Mouse (Mus musculus) erythroblast, embryonic 14.5 days (primary cell): ENCODE data around the gene Baz2b. TPM values are rescaled to one million over a fixed set of nuclear protein-coding genes. Genes with fewer than 3 reads are reported as not detected.

ENCODE experiments used
- H3K27me3 ChIP-seq: 2 replicates; pipeline ENCODE4 v1.6.1; 2012; ENCODE audit warnings: inconsistent platforms; ENCODE audit not compliant: control insufficient read depth
- H3K36me3 ChIP-seq: 2 replicates; pipeline ENCODE4 v1.6.1; 2012; ENCODE audit warnings: mild to moderate bottlenecking, inconsistent platforms; ENCODE audit not compliant: control insufficient read depth
- H3K4me1 ChIP-seq: 2 replicates; pipeline ENCODE4 v1.6.1; 2012; ENCODE audit warnings: inconsistent platforms; ENCODE audit not compliant: control insufficient read depth
- H3K4me3 ChIP-seq: replicated peaks from 2 replicates; pipeline ENCODE3; 2012; ENCODE audit warnings: moderate library complexity, mild to moderate bottlenecking, inconsistent platforms
- H3K9me3 ChIP-seq: 2 replicates; pipeline ENCODE4 v1.6.1; 2012; ENCODE audit warnings: low read length, inconsistent platforms, mixed read lengths; ENCODE audit not compliant: control insufficient read depth
- GATA1 ChIP-seq: IDR thresholded peaks from 2 replicates; pipeline ENCODE4 v1.6.1; 2012; ENCODE audit warnings: low read length, inconsistent platforms, mixed read lengths
- TAL1 ChIP-seq: IDR thresholded peaks from 3 replicates; pipeline ENCODE4 v1.6.1; 2012; ENCODE audit warnings: low read length, inconsistent platforms, mixed read lengths
- polyA plus RNA-seq: library from polyadenylated mRNA; stranded (reverse); fragments of >175 nt; gene quantifications from 2 replicates; pipeline ENCODE4 v1.2.3, GENCODE M21; 2012

Baz2b gene
- polyA plus RNA-seq, 1 experiment: 1.8 TPM

- Histone ChIP-seq H3K27me3 (no peaks in the 10 kb centered on the region), H3K36me3 (peaks cover 8% of the 10 kb centered on the region), H3K4me1 (peaks cover 5% of the 10 kb centered on the region), H3K4me3 (no peak overlapping the region), H3K9me3 (no peaks in the 10 kb centered on the region)
- no peak for TF ChIP-seq GATA1
- no peak for TF ChIP-seq TAL1
Measured at GRCm38 (mm10) chr2:59997479-59998228, 212.0 kb downstream of the Baz2b start.

- H3K36me3 ChIP-seq: peaks cover 12% of the 10 kb centered on the region
- TF ChIP-seq TAL1 (no peak), GATA1 (no peak)
Measured at GRCm38 (mm10) chr2:59996911-59997310, 212.7 kb downstream of the Baz2b start.

GRCm38 (mm10) chr2:59993190-59993535 lies 216.5 kb downstream of the Baz2b start:
- TF ChIP-seq TAL1 (no peak), GATA1 (no peak)
- Histone ChIP-seq H3K4me1 (peaks cover 7% of the 10 kb centered on the region), H3K9me3 (no peaks in the 10 kb centered on the region), H3K27me3 (no peaks in the 10 kb centered on the region), H3K4me3 (no peak overlapping the region), H3K36me3 (peaks cover 8% of the 10 kb centered on the region)

More at GRCm38 (mm10) chr2:59996911-59997310, 212.7 kb downstream of the Baz2b start:
- Histone ChIP-seq H3K4me3 (no peak overlapping the region), H3K4me1 (peaks cover 7% of the 10 kb centered on the region), H3K9me3 (no peaks in the 10 kb centered on the region), H3K27me3 (no peaks in the 10 kb centered on the region)

GRCm38 (mm10) chr2:59992488-59993189 lies 217.0 kb downstream of the Baz2b start:
- H3K4me3 ChIP-seq: no peak overlapping the region
- no peaks in the 10 kb centered on the region for H3K9me3 ChIP-seq
- TF ChIP-seq GATA1: no peak
- no peak for TF ChIP-seq TAL1

GRCm38 (mm10) chr2:59991775-59992174 lies 217.9 kb downstream of the Baz2b start:
- Histone ChIP-seq H3K9me3 (no peaks in the 10 kb centered on the region), H3K27me3 (no peaks in the 10 kb centered on the region), H3K36me3 (peaks cover 8% of the 10 kb centered on the region), H3K4me3 (no peak overlapping the region), H3K4me1 (peaks cover 2% of the 10 kb centered on the region; the same call in 1 of the 2 replicates)
- TF ChIP-seq TAL1 (no peak), GATA1 (no peak)

More at GRCm38 (mm10) chr2:59992488-59993189, 217.0 kb downstream of the Baz2b start:
- H3K27me3 ChIP-seq: no peaks in the 10 kb centered on the region
- H3K36me3 ChIP-seq: peaks cover 8% of the 10 kb centered on the region
- peaks cover 3% of the 10 kb centered on the region; the same call in 1 of the 2 replicates for H3K4me1 ChIP-seq

GRCm38 (mm10) chr2:59987521-59987920 lies 222.1 kb downstream of the Baz2b start:
- no peak for TF ChIP-seq GATA1
- no peak for TF ChIP-seq TAL1
- H3K4me1 ChIP-seq: peaks cover 2% of the 10 kb centered on the region; the same call in 1 of the 2 replicates
- no peaks in the 10 kb centered on the region for H3K27me3 ChIP-seq
- H3K4me3 ChIP-seq: no peak overlapping the region
- peaks cover 6% of the 10 kb centered on the region for H3K36me3 ChIP-seq
- no peaks in the 10 kb centered on the region for H3K9me3 ChIP-seq

GRCm38 (mm10) chr2:59979488-59980220 lies 230.0 kb downstream of the Baz2b start:
- Histone ChIP-seq H3K36me3 (peaks cover 23% of the 10 kb centered on the region), H3K9me3 (no peaks in the 10 kb centered on the region), H3K4me1 (0 out of 2 replicates have a peak, but pooled peaks cover 2% of the 10 kb centered on the region), H3K4me3 (no peak overlapping the region), H3K27me3 (no peaks in the 10 kb centered on the region)
- no peak for TF ChIP-seq GATA1
- no peak for TF ChIP-seq TAL1

- no peak for TF ChIP-seq TAL1
- TF ChIP-seq GATA1: no peak
- Histone ChIP-seq H3K36me3 (peaks cover 30% of the 10 kb centered on the region), H3K9me3 (no peaks in the 10 kb centered on the region), H3K4me1 (peaks cover 16% of the 10 kb centered on the region), H3K4me3 (no peak overlapping the region), H3K27me3 (no peaks in the 10 kb centered on the region)
Measured at GRCm38 (mm10) chr2:59976680-59977079, 233.0 kb downstream of the Baz2b start.

GRCm38 (mm10) chr2:59975772-59976171 lies 233.9 kb downstream of the Baz2b start:
- Histone ChIP-seq H3K4me3 (no peak overlapping the region), H3K9me3 (no peaks in the 10 kb centered on the region), H3K27me3 (no peaks in the 10 kb centered on the region), H3K36me3 (peaks cover 30% of the 10 kb centered on the region), H3K4me1 (peaks cover 16% of the 10 kb centered on the region)
- no peak for TF ChIP-seq GATA1
- no peak for TF ChIP-seq TAL1
